Mouse (Mus musculus): Measurements from ENCODE around the gene Olfr1280.

GRCm38 (mm10) chr2:111313717-111314116, at the start of gene Olfr1280:
- TF ChIP-seq POLR2A (IDR thresholded peaks at IDR 0.05; ENCODE audit: low read depth, low read length) (no peak), CTCF (IDR thresholded peaks at IDR 0.05; ENCODE audit: extremely low read depth, insufficient read depth, insufficient read length, insufficient replicate concordance) (no peak)

Measured in spleen, adult 2 months (tissue).